Mouse (Mus musculus) neutrophil, adult 59 days (primary cell): ENCODE data around the gene Ccdc93. TPM values are rescaled to one million over a fixed set of nuclear protein-coding genes. Genes with fewer than 3 reads are reported as not detected.

ENCODE experiments used
- total RNA-seq, 2 experiments: library from RNA; stranded (reverse); gene quantifications; 1 replicate in 1 of 2; 2 replicates in 1 of 2; pipeline ENCODE4 v1.2.4; 2023

Ccdc93 gene
- total RNA-seq = 10 to 100 TPM; 22.7 to 23.5 TPM

DNA sequence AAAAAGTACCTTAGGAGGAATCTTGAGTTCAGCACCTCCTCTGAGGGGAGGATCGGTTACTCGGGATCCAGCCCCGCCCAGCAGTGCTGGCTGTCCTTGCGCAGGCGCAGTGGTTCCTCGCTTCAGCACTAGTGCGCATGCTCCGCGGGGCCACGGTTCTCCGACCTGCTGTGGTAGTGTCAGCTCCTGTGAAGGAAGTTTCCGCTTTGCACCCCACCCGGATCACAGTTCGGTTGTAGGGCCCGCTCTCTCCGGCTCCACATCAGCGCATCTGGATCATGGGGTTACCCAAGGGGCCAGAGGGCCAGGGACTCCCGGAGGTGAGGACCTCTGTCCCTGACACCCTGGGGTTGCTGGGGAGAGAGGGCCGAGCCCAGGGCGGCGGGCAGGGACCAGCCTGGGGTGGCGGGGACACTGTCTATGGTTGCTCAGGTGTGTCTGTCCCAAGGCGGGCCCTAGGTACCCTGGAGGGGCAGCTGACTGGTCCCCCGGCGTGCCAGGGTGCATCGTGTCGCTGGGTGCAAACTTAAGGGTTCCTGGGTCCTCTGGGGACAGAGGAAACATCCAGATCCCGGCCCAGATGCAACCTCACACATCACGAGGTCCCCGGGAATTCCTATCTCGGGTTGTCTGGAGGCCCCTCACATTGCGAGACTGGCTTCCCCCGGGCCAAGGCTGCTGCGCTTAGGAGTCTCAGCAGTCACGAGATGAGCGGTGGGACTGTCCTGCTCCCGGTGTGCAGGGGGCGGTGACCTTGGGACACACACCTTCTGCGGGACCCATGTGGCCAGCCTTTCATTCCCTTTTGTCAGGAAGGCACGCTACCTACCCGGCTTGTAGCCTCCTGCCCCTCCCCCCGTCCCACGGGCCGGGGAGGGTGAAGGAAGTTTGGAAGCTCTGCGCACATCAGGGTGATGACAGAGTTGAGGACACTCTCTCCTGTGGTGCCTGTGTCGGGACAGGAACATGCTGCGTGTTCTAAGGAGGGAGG is at the start of gene Ccdc93:
Gene Ccdc93 (plus strand): TSS at position 112 of the 991 bp plus-strand sequence.

DNA sequence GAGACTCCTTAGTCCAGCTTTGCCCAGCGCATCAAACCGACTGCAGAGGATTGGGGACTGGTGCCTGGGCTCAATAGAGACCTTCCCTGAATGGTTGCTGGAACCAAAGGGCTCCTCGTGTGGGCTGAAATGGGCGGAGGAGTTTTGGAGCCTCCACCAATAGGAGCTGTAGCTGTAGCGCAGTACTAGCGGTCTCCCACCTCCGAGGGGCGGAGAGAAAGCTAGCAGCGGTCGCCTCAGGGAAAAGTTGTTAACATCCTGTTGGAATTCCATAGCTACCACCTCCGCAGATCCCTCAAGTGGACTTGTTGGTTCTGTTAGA is 97.5 kb downstream of the Ccdc93 start, which contains the start of gene Htr5b:
Gene Htr5b (minus strand): TSS at position 67 of the 322 bp plus-strand sequence.

Other genes with a start within 250 kb of the Ccdc93 start
- 10 to 100 TPM in 1 of 2 experiments, 1 to 10 TPM in 1; 6.5 to 11.9 TPM for gene Insig2, start 98.5 kb upstream of the Ccdc93 start, total RNA-seq
- not detected for gene Htr5b, start 97.4 kb downstream of the Ccdc93 start, total RNA-seq
- gene Ddx18, start 136.9 kb downstream of the Ccdc93 start, total RNA-seq = 10 to 100 TPM; 13.8 to 25.3 TPM